Mouse (Mus musculus) lung, adult 2 months (tissue): ENCODE measurements around the gene Zbtb17.

Experiments used
- CTCF ChIP-seq: fragments of 200-500 bp; IDR thresholded peaks from 2 replicates; pipeline ENCODE4 v1.5.1; 2011; ENCODE audit warnings: mild to moderate bottlenecking, low read length, control low read depth; ENCODE audit not compliant: insufficient read depth
- POLR2A ChIP-seq: fragments of 200-500 bp; IDR thresholded peaks from 2 replicates; pipeline ENCODE4 v1.6.1; 2011; ENCODE audit warnings: low read depth, mild to moderate bottlenecking, control low read depth, low read length, borderline replicate concordance; ENCODE audit errors: extremely low read depth

GRCm38 (mm10) chr4:141502723-141503122 lies 58.3 kb downstream of the Zbtb17 start:
- TF ChIP-seq CTCF (no peak), POLR2A (no peak)
